Mouse (Mus musculus) 416B (cell line): ENCODE data around the gene Pdlim4.
A peak's percentile ranks its signal among the peaks of the same experiment; 100 is the strongest.

ENCODE experiments used
- DNase-seq: peaks from one replicate; pipeline ENCODE4 v3.0.0; 2011; ENCODE audit warnings: low read depth

Gene Pdlim4

GRCm38 (mm10) chr11:54068520-54069371 lies at the start of gene Pdlim4:
Pdlim4 (minus strand) TSS chr11:54069014.
- no peak for DNase-seq

DNA sequence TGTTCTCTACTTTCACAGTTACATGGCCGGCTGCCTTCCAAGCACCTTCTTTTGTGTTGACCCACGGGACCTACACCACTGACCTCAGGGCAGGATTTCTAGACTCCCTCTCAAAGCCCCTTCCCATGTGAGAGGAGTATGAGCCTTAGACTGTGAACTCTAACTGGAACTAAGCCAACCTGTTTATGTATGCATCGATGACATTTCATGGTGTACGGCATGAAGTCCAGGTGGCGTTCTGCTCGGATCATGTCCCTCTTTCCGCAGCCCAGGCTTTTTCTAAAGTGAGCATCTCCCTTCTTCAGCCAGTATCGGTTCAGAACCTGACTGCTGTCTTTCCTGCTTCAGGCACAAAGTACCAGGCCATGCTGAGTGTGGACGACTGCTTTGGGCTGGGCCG lies 48.3 kb upstream of the Pdlim4 start:
- no peak for DNase-seq

DNA sequence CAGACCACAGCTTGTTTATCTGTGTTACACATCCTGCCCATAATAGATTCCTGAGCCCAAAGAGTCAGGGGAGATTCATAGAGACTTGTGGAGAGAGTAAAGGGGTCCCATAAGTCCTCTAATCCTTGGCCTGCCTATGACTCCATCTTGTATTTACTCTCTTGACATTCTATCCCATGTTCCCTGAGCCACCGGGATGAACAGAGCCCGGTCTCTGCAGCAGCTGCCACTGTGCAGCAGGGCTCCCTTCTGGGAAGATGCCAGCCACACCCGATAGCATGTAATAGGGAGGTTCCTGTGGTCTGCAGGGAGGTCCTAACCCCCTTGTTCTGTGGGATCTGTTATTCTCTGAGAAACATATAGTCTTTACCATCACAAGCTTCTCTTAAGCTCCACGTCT lies 47.6 kb upstream of the Pdlim4 start:
- DNase-seq = no peak

DNA sequence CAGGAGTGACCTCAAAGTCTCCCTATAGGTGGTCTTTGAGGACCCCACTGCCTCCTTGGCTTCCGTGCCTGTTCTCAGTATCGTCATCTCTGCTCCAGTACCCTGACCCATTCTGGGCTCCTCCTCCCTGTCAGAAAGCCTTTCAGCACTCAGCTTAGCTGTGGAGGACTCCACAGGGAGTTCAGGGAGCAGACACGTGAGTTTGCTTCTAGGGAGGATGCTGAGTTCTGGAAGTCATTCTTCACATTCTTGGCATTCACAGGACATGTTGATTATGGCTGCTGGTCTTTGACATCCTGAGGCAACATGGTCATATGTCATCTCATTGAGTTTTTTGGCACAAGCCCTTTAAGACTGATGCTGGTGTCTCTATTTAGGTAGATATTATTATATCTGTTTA lies 47.1 kb upstream of the Pdlim4 start:
- DNase-seq = no peak

DNA sequence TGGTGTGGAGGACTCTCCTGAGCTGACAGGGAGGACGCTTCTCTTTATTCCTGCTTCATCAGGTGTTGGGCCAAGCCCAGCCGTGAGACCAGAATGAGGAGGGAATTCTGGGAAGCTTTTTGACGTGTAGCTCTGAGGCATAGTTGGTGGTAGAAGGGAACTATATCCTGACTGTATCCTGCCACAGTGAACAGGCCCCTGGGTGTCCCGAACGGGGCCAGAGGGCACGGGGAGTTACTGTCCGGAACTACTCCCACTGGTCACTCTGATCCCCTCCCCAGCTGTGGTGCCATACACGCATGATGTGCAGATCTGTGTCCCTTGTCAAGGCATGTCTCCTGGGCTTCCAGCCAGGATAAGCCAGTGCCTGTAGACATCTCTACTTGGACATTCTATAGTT lies 46.5 kb upstream of the Pdlim4 start:
- DNase-seq = no peak

DNA sequence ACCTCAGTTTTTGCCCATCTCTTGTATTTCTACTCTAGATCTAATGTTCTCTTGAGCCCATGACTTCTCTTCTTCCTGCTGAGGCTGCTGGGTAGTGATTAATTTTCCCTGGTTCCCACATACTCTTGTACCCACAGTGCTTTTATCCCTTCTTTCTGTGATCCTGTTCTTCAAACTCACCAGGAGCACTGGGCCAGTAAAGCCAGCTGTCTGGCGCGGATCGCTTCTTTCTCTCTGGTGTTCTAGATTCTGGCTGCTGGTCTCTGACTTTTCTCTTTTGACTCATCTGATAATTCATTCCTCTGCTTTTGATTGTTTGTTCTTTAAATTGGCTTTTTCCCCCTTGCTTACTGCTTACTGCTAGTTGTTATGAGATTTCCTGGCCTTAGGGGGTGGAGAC lies 45.9 kb upstream of the Pdlim4 start:
- DNase-seq = no peak

GRCm38 (mm10) chr11:54113352-54113751 lies 44.5 kb upstream of the Pdlim4 start:
- no peak for DNase-seq

DNA sequence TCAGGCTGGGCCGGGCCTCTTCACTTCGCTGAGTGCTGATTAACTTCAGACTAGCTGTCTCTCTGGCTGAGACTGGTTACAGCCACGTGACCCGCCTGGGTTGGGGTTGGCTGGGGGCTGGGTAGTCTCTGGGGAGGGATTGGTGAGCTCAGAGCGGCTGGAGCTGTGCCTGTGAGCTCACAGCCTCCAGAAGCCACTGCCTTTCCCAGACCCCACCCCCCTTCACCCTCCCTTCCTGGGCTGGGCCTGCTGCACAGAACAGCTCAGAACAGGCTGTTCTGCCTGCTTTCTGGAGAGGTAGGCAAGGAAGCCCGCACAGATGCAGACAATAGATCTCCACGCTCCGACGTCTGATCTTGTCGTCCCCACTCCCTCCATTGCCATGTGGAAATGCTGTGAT lies 44.1 kb upstream of the Pdlim4 start:
- no peak for DNase-seq

GRCm38 (mm10) chr11:54111976-54112741 lies 43.3 kb upstream of the Pdlim4 start:
- DNase-seq = no peak

DNA sequence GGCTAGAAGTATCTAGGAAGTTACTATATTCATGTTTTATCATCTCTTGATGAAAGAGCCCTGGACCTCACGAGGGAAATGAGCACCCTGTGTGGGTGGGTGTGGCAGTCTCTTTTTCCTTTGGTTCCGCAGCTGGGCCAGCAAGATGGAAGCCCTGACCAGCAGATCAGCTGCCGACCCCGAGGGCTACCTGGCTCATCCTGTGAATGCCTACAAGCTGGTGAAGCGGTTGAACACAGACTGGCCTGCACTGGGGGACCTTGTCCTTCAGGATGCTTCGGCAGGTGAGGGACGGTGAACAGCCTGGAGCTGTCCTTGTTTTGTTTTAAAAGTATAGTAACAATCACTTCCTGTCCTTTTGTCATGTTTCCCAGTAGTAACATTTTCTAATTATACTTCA lies 42.5 kb upstream of the Pdlim4 start:
- no peak for DNase-seq

DNA sequence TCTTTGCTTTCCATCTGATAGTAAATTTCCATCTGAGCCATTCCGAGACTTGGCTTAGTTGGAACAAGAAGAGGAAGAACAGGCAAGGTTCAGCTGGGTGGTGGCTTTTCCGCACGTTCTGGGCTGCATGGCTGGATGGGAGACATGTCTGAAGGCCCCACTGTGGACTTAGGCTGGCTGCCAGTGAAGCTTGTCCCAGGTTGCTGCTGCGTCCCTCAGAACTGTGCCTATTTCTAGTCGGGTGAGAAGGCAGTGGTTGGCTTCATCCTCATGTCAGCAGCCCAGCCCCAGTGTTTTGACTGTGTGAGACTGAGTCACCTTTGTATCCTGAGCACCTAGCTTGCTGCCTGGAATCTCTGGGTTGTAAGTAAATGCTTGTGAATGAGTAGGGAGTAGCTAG lies 40.1 kb upstream of the Pdlim4 start:
- DNase-seq = no peak

DNA sequence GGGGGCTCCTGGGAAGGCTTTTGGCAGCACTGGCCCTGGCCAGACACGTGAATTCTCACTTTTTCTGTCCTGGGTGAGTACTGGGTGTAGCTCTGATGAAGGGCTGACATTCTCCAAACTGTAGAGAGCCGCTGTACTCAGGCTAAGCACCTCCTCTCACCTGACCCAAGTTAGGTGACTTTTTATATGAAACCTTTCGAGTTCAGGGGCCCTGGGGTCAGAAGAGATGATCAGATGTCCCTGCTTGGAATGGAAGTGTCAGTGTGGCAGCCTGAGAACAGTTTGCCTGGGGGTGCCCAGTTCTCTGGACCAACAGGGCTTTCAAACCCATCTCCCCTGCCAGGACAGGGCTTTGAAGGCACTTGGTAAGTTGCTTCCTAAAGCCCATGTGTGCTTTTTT lies 39.3 kb upstream of the Pdlim4 start:
- no peak for DNase-seq

DNA sequence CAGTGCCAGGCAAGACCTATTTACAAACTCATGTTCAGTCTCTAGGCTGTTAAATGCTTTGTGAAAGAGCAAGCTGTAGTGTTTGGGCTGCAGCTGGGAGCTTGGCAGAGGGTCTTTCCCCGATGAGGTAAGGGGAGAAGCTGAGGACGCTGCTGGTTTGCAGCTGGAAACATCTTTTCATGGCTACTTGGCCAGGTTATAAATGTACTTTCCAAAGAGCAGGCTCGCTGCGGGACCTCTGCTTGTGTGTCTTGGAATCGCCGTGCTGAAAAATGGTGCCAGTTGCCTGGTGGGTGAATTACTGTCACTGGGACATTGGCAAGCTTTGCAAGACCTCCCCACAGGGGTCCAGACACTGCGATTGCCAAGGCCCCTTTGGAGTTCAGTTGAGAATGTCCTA lies 38.4 kb upstream of the Pdlim4 start:
- DNase-seq = no peak

GRCm38 (mm10) chr11:54106676-54107075 lies 37.9 kb upstream of the Pdlim4 start:
- DNase-seq = no peak

DNA sequence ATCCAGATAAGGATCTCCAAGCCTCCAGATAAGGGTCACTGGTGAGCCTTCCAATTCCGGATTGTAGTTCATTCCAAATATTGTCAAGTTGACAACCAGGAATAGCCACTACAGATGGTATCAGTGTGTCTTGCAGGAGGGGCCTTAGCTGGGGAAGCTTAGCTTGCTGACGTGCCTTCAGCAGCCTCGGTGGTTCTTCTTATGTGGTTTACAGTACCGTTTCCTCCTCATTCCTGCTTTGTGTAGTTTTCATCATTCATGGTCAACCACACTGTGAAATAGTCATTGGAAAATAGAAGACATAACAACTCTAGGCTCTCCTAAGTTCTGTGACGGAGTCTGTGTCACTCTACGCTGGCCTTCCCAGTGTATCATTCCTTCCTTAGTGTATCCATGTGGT lies 36.2 kb upstream of the Pdlim4 start:
- DNase-seq = no peak

- DNase-seq = no peak
These were observed 34.1 kb upstream of the Pdlim4 start for GRCm38 (mm10) chr11:54102706-54103449.

- no peak for DNase-seq
These were observed 32.9 kb upstream of the Pdlim4 start for GRCm38 (mm10) chr11:54101701-54102100.

GRCm38 (mm10) chr11:54100692-54101591 lies 32.1 kb upstream of the Pdlim4 start:
- no peak for DNase-seq

GRCm38 (mm10) chr11:54100045-54100691 lies 31.4 kb upstream of the Pdlim4 start, which contains the start of gene P4ha2:
P4ha2 (plus strand) TSS chr11:54100095.
- no peak for DNase-seq

DNA sequence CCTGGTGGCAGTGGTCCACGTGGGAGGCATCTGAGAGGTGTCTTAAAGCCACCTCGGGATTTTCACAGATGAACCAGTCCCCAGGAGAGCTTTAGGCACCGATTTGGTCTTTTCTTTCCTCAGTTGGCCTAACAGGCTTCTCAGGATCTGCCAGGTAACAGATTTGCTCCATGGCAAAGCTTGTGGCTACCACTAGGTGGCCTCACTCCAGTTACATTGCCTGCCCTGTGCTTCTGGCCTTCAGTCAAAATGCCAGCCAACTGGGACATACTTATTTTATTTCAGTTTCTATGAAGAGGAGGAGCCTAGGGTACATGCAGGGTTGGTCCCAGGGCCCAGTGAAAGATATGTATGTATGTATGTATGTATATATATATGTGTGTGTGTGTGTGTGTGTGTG lies 24.2 kb upstream of the Pdlim4 start:
- DNase-seq = peak; percentile 35

- peak; percentile 70 for DNase-seq
These were observed 23.4 kb upstream of the Pdlim4 start for GRCm38 (mm10) chr11:54092188-54092587.
